Mouse (Mus musculus): Measurements from ENCODE around the gene Baiap2l1. TPM values are rescaled to one million over a fixed set of nuclear protein-coding genes. Genes with fewer than 3 reads are reported as not detected.
"Not testable (repeated sequence)": the region's sequence is repeated elsewhere in the genome, so short reads cannot be mapped to it uniquely, and the experiment has no call there.

The Baiap2l1 gene
- polyA plus RNA-seq (2017; shearing (Covaris generic)): 1 to 10 TPM in 1 of 2 experiments, under 1 TPM in 1; 0.96 to 1.2 TPM

DNA sequence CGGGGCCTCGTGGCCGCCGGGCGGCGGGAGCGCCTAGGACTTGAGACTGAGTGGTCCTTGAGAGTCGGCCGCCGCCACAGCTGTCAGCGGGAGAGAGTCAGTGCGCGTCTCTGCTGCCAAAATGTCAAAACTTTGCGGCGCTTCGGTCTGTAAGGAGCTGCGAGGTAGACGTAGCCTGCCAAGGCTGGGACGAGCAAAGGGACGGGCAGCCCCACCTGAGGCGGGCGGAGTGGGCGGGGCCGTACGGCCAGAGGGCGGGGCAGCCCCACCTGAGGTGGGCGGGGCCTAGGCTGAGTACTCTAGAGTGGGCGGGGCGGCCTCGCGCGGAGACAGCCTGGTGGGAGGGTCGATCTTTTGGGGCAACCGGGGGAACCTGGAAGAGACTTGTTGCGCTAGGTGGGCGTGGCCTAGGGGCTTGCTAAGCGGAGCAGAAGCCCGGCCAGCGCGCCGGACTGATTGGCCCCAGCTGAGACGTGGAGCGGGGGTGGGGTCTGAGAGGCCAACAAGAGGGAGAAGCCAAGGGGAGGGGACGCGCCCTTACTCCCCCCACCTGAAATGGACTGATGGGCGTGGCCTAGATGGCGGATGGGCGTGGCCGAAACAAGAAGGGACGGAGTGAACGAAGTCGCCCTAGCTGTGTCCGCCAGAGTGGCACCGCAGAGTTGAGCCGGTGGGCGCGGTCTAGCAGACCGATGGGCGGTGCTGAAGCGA lies at the start of gene Baiap2l1:
Gene Baiap2l1 (minus strand): TSS at position 232 of the 711 bp plus-strand sequence.
- peak; percentile 61 for ATAC-seq

DNA sequence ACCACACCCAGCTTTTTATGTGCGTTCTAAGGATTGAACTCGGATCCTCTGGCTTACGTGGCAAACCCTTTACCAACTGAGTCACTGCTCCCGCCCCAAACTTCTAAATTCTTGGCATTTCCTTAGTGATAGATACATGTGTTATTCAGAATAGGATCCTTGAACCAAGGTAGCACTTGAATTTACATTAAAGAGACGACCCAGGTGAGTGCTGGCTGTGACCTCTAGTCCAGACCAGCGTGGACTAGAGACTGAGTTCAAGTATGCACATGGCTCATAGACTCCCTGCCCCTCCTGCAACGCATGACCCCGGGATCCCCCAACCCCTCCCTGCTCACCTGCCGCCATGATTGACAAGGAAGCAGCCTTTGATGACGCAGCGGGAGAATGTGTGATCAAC lies 48.3 kb upstream of the Baiap2l1 start:
- no peak for ATAC-seq

DNA sequence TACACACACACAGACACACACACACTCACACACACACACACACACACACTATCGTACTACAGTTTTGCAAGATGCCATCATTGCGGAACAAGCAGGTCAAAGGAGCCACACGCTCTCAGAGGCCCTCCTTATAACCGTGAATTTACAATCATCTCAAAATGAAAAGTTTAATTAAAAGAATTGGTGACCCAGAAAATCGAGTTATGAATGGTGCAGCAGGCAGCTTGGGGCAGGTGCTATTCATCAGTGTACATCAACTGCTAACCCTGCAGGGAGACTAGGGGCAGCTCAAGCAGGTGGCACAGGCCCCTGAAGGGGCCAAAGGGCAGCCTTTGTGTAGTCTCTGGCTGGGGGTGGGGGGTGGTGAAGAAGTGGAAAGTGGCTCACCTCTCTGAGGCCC lies 42.9 kb upstream of the Baiap2l1 start:
- ATAC-seq: no peak

DNA sequence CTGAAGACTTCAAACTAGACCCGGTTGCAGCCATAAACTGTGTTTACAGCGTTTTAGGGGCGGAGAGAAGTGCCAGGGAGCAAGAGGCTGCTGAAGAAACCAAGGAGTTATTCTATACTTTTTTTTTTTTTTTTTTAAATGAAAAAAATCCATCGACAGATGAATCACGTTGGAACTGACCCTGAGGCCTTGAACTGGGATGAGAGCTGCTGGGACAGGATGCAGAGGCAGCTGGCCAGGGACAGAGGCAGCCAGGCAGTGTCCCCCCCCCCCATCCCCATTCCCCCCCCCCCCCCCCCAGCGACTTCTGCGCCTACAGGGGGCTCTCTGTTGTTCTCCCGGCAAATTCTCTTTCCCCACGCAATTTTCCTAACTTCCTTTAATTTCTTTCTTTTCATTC lies 39.7 kb upstream of the Baiap2l1 start:
- no peak for ATAC-seq

DNA sequence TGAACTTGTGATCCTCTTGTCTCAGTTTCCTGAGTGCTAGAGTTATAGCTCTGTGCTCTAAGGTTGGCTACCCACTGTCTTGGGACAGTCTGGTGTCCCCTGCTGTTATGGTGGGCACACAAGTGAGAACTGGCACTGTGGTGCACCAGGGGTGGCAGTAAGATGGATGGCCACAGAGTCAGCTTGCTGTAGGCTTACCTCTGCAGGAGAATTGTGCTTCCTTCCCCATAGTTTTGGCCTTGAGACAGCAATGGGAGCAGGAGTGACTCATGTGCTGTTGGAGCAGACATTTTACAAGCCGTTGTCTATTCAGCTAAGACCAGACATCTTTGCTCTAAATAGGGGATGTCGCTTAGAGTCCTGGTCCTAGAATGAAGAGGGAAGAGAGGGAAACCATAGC lies 36.2 kb upstream of the Baiap2l1 start:
- no peak for ATAC-seq

DNA sequence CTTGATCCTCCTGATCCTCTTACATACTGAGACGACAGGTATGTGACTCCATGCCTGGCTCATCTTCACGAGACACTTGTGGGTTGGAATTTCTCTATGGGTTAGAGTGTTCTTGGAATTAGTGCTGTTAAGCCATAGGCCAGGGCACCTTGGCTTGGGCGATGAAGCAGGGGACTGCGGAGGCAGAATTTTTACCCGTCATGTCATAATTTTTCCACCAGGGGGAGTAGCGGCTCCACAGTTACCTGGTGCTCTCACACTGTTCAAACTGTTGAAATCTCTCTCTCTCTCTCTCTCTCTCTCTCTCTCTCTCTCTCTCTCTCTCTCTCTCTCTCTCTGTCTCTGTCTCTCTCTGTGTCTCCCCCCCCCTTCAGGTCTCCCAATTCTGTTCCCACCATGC lies 29.9 kb upstream of the Baiap2l1 start:
- ATAC-seq: no peak

DNA sequence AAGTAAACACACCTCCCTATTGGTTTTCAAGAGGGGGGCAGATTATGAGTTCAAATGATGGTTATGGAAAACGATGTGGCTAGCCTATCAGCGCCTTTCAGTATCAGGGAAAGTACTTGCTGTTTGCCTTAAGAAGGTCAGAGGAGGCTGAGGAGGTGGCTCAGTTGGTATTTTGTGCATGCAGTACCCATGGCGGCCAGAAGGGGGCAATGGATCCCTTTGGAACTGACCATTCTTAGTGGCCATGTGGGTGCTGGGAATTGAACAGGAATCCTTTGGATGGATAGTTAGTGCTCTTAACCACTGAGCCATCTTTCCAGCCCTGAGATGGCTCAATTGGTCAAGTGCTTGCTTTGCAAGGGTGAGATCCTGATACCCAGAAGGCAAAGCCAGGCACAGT lies 26.0 kb upstream of the Baiap2l1 start:
- no peak for ATAC-seq

DNA sequence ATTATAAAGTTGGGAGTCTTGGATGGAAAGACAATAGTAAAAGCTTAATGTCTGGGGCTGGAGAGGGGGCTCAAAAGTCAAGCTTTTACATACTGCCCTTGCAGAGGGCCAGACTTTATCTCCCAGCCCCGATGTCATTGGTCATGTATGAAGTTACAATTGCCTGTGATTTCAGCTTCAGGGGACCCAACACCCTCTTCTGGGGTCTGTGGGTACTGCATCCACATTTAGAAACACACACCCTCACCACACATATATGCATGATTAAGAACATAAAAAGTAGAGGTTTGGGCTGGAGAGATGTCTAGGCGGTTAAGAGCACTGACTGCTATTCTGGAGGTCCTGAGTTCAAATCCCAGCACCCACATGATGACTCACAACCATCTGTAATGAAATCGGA lies 23.9 kb upstream of the Baiap2l1 start:
- ATAC-seq: no peak

DNA sequence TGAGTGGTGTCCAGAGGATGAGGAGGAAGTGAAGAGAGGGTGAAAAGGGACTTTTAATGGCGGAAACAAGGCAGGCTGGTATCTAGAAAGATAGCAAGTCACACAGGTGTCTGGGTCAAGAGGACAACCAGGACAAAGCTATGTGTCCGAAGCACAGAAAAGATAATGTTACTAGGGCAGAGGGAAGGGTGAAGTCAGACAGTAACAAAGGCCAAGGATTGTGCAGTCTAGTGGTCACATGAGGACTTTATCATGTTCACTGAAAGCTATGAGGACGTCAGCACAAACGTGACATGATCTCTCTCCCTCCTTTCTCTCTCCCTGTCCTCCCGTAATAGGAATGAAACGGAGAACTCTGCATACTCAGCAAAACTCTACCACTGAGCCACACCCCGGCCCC lies 22.8 kb upstream of the Baiap2l1 start:
- ATAC-seq: no peak

DNA sequence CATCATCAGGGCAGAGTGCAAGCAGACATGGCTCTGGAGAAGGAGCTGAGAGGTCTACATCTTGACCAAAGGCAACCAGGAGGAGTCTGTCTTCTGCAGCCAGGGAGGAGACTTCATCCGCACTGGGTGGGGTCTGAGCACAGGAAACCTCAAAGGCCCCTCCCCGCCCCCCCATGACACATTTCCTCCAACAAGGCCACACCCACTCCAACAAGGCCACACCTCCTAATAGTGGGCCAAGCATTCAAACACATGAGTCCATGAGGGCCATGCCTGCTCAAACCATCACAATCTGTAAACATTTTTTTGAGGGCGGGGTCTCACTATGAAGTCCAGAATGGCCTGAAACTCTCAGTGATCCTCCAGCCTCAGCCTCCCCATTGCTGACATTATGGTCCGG lies 21.5 kb upstream of the Baiap2l1 start:
- ATAC-seq: no peak

DNA sequence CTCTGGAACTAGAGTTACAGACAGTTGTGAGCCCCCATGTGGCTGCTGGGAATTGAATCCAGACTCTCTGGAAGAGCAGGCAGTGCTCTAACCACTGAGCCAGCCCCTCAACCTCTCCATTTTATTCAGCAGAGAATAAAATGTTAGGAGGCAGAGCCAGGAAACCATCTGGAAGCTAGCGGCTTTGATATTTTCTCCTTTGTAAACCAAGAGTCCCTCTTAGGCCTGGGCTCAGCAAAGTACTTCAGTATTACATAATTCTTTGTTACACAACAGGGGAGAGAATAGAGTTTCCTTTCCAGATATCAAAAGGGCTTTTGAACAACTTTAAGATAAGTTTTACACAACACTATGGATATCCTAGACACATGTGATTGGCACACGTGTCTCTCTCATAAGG lies 15.0 kb upstream of the Baiap2l1 start:
- no peak for ATAC-seq

DNA sequence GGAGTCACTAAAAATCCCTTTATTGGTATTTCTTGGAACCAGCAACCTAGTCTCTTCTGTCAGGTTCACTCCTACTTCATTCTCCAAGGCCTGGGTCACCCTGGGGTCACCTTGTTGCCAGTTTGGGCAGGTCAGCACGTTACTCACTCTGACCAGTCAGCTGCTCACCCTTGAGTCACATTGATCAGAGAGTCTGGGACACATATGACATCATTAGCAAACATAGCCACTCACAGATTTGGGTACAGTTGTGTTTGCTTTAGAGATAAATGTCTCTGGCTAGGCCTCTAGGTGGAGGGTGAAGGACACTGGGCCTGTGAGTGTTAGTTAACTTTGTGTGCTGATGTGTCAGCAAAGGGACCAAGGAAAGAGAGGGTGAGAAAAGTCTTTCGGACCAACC lies 14.3 kb upstream of the Baiap2l1 start:
- ATAC-seq: no peak

DNA sequence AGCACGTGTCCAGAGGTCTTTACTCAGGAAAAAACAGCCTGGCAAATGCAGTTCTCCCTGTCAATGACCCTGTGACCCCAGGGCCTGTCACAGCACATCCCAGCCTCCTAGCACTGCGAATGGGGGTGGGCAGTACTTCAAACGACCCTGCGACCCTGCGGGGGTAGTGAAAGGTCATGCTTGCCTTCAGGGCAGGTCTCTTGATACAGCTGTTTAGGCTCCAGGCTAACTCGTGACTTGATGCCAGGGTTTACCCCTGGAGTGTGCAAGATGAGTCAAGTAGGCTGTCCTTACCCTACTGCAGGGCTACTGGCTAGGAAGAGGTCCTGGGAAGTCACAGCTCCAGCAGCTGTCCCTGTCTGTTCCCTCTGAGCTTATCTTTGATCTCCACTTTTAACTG lies 13.1 kb upstream of the Baiap2l1 start:
- ATAC-seq: no peak

DNA sequence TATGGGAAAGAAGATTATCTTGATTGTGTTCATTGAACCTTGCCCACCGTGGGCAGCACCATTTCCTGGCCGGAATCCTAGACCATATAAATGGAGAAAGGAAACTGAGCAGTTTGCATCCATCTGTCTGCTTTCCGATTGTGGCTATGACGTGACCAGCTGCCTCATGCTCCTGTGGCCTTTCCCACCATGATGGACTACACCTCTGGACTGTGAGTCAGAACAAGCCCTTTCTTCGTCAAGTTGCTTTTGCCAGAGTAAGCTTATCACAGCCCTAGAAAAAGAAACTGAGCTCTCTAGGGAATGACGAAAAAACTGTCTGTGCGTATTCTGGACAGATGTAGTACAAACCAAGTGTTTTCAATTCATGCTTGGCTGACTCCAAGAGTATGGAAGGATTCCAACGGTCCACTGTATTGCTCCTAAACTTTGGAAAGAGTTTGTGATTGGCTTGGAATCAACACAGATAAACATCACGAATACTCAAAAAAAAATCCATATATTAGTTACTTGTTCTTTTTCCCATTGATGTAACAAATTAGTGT lies 10.8 kb upstream of the Baiap2l1 start:
- no peak for ATAC-seq

DNA sequence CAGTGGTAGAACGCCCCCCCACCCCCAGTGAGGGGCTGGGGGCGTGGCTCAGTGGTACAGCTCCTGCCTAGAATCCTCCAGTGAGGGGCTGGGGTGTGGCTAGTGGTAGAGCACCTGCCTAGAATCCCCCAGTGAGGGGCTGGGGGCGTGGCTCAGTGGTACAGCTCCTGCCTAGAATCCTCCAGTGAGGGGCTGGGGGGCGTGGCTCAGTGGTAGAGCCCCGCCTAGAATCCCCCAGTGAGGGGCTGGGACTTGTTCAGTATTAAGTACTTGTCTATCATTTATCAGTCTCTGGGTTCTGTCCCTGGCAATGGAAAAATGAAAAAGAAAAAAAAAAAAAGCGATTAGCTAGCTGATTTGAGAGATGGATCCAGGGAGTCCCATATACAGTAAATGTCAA lies 8.6 kb upstream of the Baiap2l1 start:
- not testable (repeated sequence) for ATAC-seq

DNA sequence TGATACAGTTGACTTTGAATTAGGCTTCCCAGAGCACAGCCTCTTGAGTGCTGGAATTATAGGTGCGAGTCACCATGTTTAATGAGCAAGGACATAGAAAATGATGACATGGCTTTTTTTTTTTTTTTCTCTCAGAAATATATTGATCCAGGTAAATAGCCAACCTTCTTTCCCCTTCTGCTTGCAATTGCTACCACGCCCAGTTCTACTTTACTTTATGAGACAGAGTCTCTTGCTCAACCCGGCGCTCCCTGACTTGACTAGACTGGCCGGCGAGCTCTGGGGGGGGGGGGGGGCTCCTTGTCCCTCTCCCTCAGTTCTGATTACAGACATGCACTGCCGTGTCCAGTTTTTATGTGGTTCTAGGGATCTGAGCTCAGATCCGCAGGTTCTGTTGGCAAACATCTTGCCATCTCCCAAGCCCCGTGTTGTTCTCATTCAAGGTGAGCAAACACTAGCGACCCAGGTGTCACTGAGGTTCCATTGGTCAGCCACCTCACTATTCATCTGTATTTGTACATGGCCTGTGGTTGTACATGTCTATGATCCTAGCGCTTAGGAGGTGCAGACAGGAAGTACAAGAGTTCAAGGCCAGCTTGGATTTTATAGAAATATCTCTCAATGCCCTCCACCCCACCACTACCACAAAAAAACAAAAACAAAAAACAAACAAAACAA lies 6.9 kb upstream of the Baiap2l1 start:
- no peak for ATAC-seq

DNA sequence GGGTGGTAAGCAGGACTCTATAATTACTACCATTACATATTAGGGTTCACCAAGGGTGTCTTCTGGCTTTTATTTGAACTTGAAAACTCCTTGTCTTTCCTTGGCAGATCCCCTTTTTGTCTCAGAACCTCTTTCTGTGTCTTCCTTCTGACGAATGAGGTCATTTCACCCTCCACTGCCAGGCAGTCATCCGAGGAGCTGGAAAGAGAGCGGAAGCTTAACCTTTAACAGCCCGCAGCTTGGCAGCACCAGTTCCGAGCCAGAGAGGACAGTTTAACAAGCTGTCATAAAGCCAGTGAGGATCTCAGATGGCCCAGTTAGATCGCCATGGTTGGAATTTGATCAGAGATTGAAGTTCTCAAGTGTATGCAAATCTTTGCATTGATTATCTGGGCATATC lies 2.4 kb upstream of the Baiap2l1 start:
- ATAC-seq: no peak

DNA sequence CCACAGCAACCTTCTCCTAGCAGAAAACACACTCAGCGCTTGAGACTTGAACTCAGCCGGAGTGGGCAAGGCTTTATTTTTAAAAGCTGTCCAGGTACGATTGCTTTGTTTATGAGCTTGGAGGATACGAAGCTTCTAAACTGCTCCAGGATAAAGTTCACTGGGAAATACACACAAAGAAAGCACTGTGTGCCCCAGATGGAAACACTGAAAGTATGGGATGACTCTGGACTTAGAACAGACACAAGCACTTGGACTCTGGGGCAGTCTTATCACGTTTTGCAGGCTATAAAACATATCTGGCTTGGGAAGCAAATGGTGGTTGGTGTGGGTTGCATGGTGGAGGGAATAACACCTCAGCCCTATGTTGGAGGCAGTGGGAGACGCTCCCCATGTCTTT lies 2.0 kb upstream of the Baiap2l1 start:
- ATAC-seq: no peak

DNA sequence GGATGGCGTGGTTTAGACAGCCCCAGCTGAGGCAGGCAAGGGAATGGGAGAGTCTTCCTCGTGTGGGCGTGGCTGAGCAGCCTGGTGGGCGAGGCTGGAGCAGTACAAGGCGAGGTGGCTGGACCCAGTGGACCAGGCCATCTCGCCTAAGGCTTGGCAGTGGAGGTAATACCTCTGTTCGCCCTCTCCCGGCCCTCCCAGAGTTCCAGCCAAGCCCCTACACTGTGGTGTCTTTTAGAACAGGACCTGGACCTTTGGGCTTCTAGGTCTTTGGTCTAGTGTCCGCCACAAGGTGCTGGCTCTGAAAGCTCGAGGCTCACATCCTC lies 643 bp upstream of the Baiap2l1 start:
- ATAC-seq: no peak

DNA sequence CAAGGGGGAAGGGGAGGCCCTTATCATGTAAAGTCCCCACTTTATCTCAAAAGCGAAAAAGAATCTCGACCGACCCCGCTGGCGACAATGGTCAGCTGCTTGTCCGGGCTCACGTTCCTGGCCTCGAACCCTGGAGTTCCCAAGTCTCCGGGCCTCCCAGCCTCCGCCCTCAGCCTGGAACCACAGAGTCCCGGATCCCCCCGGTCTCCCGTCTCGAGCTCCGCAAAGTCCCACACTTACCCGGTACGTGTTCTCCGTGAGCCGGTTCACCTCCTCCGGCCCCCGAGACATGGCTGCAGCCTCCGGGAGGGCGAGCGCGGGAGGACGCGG lies 396 bp downstream of the Baiap2l1 start:
- ATAC-seq: no peak

DNA sequence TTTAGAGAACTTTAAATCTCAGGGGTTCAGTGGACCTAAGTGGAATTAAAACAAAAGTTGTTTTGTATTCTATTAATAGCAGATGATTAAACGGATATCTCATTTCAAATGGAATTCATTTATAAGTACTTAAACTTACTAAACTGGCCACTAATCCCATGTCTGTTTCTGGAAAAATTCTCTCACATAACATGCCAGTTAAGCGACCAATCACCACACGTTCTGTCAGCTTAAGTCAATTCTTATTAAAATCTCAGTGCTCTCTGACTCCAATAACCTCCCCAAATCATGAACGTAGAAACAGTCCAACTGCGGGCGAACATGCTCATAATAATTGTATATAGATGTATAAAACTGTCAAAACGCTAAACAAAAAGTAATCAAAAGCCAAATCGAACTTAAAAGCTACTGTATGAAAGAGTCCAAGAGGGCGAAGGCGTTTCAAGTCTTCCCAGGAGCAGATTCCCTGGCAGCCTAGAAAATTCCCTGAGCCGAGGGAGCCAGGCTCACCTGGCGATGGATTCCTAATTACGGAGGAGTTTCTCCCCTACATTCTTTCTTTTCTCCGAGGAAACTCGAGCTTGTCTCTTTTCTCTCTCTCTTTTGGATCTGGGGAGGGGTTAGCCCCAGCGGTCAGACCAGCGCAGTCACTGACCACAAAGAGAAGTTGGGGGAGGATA lies 996 bp downstream of the Baiap2l1 start:
- no peak for ATAC-seq

DNA sequence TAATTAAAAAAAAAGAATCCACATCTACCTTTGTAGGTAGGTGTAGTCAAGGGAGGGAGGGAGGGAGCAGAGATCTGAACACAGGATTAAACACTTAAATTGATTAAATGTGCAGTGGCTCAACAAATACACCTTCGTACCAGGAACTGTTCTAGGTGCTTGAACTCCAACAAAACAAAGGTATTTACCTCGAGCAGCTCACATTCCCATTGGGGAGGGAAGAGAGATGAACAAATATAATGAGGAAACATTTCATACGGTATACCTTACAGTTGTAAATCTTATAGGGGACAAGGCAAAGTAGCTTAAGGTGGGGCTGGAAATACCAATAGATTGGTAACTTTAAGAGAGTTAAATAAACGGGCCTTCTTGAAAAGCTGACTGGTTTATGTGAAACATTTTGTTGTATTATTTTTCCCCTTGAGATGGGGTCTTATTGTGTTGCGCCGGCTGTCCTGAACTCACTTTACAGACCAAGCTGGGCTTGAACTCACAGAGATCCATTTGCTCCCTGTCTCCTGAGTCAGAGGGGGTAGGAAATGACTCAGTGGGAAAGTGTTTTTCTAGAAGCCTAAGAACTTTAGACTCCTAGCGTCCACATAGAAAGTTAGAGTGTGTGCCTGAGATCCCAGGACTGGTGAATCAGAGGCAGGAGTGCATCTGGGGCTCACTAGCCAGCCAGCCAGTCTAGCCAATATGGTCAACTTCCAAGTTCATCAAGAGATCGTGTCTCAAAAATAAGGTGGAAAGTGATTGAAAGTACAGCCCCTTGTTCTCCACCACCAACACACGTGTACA lies 5.5 kb downstream of the Baiap2l1 start:
- ATAC-seq: no peak

DNA sequence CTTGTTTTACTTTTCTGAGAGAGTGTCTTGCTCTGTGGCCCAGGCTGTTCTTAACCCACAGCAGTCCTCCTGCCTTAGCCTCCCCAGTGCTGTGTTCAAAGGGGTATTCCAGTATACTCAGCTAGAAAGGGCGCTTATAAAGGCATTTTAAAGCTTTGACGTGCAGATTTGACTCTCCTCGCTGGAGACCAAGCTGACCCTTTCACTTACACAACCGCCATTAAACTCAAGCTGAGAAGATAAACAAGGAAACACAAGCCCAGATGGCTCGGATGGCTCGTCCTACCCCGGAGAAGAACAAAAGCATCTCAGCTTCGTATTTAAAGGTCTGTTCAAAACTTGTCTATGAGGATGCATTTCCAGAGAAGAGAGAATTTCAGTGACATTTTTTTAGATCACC lies 6.7 kb downstream of the Baiap2l1 start:
- ATAC-seq: no peak
